Mouse (Mus musculus) cortical plate, adult 2 months (tissue): ENCODE data around the gene Pgrmc1. TPM values are rescaled to one million over a fixed set of nuclear protein-coding genes. Genes with fewer than 3 reads are reported as not detected.
"Not testable (repeated sequence)": the region's sequence is repeated elsewhere in the genome, so short reads cannot be mapped to it uniquely, and the experiment has no call there.

Experiments used
- H3K27ac ChIP-seq: fragments of 200-500 bp; 2 replicates; pipeline ENCODE4 v1.5.1; 2012; ENCODE audit warnings: low read length, control low read depth, inconsistent platforms; ENCODE audit not compliant: insufficient read depth
- H3K4me1 ChIP-seq: fragments of 200-500 bp; 2 replicates; pipeline ENCODE4 v1.6.1; 2011; ENCODE audit warnings: low read length; ENCODE audit not compliant: control insufficient read depth, insufficient read depth
- H3K4me3 ChIP-seq: fragments of 200-500 bp; 2 replicates; pipeline ENCODE4 v1.5.1; 2011; ENCODE audit warnings: mild to moderate bottlenecking, low read length, control low read depth; ENCODE audit not compliant: insufficient read depth
- CTCF ChIP-seq: fragments of 200-500 bp; IDR thresholded peaks from 2 replicates; pipeline ENCODE4 v1.5.1; 2011; ENCODE audit warnings: mild to moderate bottlenecking, control low read depth, low read length; ENCODE audit not compliant: insufficient read depth; ENCODE audit errors: extremely low read depth
- POLR2A ChIP-seq: fragments of 200-500 bp; IDR thresholded peaks from 2 replicates; pipeline ENCODE4 v1.6.1; 2011; ENCODE audit warnings: mild to moderate bottlenecking, low read length, control low read depth; ENCODE audit not compliant: insufficient read depth; ENCODE audit errors: extremely low read depth
- polyA plus RNA-seq: library from polyadenylated mRNA; depleted of rRNA; stranded (reverse); fragments of >200 nt; gene quantifications from 2 replicates; pipeline ENCODE4 v1.2.3, GENCODE M21; 2012

Pgrmc1 gene
- polyA plus RNA-seq, 1 experiment, result 234 TPM

- Histone ChIP-seq H3K4me3 (no peak overlapping the region), H3K27ac (no peak overlapping the region), H3K4me1 (peaks cover 2% of the 10 kb centered on the region; the same call in 1 of the 2 replicates)
- TF ChIP-seq CTCF, result no peak
These were observed 11.2 kb upstream of the Pgrmc1 start for GRCm38 (mm10) chrX:36586629-36587303.

- H3K4me1 ChIP-seq, result peaks cover 2% of the 10 kb centered on the region; the same call in 1 of the 2 replicates
- TF ChIP-seq CTCF, result no peak
- no peak for TF ChIP-seq POLR2A
- H3K4me3 ChIP-seq, result no peak overlapping the region
- peak overlapping the region; percentile 84; the same call in 1 of the 2 replicates for H3K27ac ChIP-seq
These were observed 10.4 kb upstream of the Pgrmc1 start for GRCm38 (mm10) chrX:36587304-36588209.

DNA sequence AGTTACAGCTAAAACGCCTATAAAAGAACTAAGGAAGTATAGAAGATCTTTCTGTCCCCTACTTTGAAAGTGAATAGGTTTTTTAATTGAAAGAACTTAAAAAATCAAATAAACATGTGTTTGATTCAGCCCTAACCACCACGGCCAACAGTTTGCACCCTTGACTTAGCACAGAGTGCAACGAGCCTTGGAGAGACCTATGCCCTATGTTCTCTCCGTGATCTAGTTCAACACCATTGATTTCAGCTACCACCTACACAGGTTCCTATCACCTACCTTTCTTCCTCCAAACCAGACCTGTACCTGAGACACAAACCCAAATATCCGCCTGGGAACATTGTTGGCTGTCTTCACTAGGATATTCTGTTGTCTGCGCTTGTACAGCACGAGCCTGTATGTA lies 7.7 kb upstream of the Pgrmc1 start:
- H3K27ac ChIP-seq, result no peak overlapping the region
- TF ChIP-seq CTCF (no peak), POLR2A (no peak)
- H3K4me3 ChIP-seq, result no peak overlapping the region
- H3K4me1 ChIP-seq, result peaks cover 2% of the 10 kb centered on the region; the same call in 1 of the 2 replicates

GRCm38 (mm10) chrX:36591120-36591519 lies 6.9 kb upstream of the Pgrmc1 start:
- Histone ChIP-seq H3K4me3 (no peak overlapping the region), H3K4me1 (peaks cover 2% of the 10 kb centered on the region; the same call in 1 of the 2 replicates), H3K27ac (no peak overlapping the region)
- no peak for TF ChIP-seq POLR2A
- TF ChIP-seq CTCF, result no peak

- no peak overlapping the region for H3K27ac ChIP-seq
- H3K4me1 ChIP-seq, result peaks cover 2% of the 10 kb centered on the region; the same call in 1 of the 2 replicates
- H3K4me3 ChIP-seq, result no peak overlapping the region
- TF ChIP-seq CTCF (no peak), POLR2A (no peak)
These were observed 6.5 kb upstream of the Pgrmc1 start for GRCm38 (mm10) chrX:36591539-36591938.

- no peak overlapping the region for H3K4me3 ChIP-seq
- no peak for TF ChIP-seq CTCF
- no peak for TF ChIP-seq POLR2A
- no peaks in the 10 kb centered on the region for H3K4me1 ChIP-seq
- no peak overlapping the region for H3K27ac ChIP-seq
These were observed 2.8 kb upstream of the Pgrmc1 start for GRCm38 (mm10) chrX:36595247-36595646.

- H3K27ac ChIP-seq, H3K4me3 ChIP-seq, H3K4me1 ChIP-seq: not testable (repeated sequence)
These were observed 1.4 kb upstream of the Pgrmc1 start for GRCm38 (mm10) chrX:36596483-36597120.

DNA sequence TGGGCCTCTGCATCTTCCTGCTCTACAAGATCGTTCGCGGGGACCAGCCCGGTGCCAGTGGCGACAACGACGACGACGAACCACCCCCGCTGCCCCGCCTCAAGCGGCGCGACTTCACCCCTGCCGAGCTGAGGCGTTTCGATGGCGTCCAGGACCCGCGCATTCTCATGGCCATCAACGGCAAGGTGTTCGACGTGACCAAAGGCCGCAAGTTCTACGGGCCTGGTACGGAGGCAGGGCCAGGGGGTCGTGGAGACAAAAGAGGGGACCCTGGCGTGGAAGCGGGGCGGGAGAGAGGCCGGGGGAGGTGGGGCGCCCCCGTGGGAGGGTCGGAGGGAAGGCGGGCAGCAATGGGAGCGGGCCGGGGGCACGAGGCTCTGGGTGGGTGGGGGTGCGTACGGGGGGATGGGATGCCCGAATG lies 394 bp downstream of the Pgrmc1 start:
- no peak for TF ChIP-seq CTCF
- no peak for TF ChIP-seq POLR2A
- Histone ChIP-seq H3K27ac (peak overlapping the region; percentile 86), H3K4me1 (no peaks in the 10 kb centered on the region; the same call in 1 of the 2 replicates), H3K4me3 (peak overlapping the region; percentile 96)

DNA sequence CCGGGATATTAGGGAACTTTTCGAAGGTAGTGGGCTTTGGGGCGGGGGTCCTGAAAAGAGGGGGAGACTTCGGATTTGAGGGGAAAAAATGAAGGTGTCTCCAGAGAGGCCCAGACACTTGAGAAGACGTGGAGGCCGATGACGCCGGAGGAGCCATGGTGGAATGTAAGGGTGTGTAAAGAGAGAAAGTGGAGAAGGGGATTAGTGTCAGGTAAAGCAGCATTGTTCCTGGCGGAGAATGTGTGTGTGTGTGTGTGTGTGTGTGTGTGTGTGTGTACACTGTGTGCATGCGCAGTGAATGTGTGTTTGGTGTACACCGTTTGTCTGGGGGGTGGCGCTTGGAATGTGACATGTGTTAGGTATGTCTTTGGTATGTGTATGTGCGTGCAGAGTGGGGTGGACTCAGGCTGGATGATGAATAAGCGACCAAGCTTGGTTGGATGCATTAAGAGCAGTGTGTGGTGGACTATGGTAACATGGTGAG lies 897 bp downstream of the Pgrmc1 start:
- TF ChIP-seq POLR2A (0 out of 2 replicates have a peak, but pooled peaks have one; percentile 8), CTCF (no peak)
- no peaks in the 10 kb centered on the region; the same call in 1 of the 2 replicates for H3K4me1 ChIP-seq
- peak overlapping the region; percentile 96 for H3K4me3 ChIP-seq
- H3K27ac ChIP-seq, result no peak overlapping the region
